Mouse (Mus musculus): ENCODE data around the gene Samm50.

DNA sequence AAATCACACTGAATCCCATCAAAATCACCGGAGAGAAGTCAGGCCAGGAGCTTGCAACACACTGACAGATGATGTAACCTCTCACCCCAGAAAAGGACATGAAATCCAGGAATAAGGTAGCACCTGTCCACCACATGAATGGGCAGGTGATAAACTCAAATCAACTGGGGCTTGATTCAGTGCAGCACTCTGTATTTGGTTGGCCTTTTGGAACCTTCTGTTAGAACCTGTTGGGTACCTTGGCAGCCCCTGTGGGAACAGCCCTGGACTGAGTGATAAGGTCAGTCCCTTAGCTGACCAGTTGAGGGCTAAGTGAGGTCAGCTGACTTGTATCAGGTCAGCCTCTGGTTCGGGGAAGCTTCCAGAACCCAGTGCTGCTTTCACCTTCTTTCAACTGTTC, 35.9 kb upstream of the Samm50 start:
- TF ChIP-seq CTCF (IDR thresholded peaks at IDR 0.05; ENCODE audit: control insufficient read depth, insufficient read depth, low read length) (no peak), POLR2A (IDR thresholded peaks at IDR 0.05; ENCODE audit: borderline replicate concordance, control insufficient read depth, low read depth, low read length) (no peak)
